Mouse (Mus musculus): Measurements from ENCODE around the gene Cacna1e. TPM values are rescaled to one million over a fixed set of nuclear protein-coding genes. Genes with fewer than 3 reads are reported as not detected.

Gene Cacna1e
- polyA plus RNA-seq, 1 experiment from 2014 or later = 0.19 TPM

- 77% methylated on average over 5 of the region's 5 CpGs for WGBS
Measured at GRCm38 (mm10) chr1:154842336-154842735, 42.0 kb downstream of the Cacna1e start.

GRCm38 (mm10) chr1:154841057-154841630 lies 43.2 kb downstream of the Cacna1e start:
- Histone ChIP-seq H3K9ac (replicated peaks; ENCODE audit: low read depth) (no peak overlapping the region), H3K4me3 (ENCODE audit: low read depth, low read length) (no peak overlapping the region), H3K27ac (ENCODE audit: low read length) (no peak overlapping the region), H3K4me1 (ENCODE audit: insufficient read depth, low read depth, low read length) (no peaks in the 10 kb centered on the region), H3K9me3 (ENCODE audit: low read length) (no peaks in the 10 kb centered on the region), H3K4me2 (replicated peaks; ENCODE audit: low read depth, low read length) (no peak overlapping the region), H3K36me3 (ENCODE audit: insufficient read depth, low read length) (no peaks in the 10 kb centered on the region), H3K27me3 (replicated peaks; ENCODE audit: insufficient read depth, low read length) (no peaks in the 10 kb centered on the region)
- DNase-seq (ENCODE audit: low spot score) (no peak), ATAC-seq (no peak)
- 42% methylated on average over 6 of the region's 6 CpGs for WGBS
- TF ChIP-seq EP300 (IDR thresholded peaks at IDR 0.05) = no peak
- TF ChIP-seq CTCF (IDR thresholded peaks at IDR 0.05) = no peak

More at GRCm38 (mm10) chr1:154842336-154842735, 42.0 kb downstream of the Cacna1e start:
- Histone ChIP-seq H3K9me3 (ENCODE audit: low read length) (no peaks in the 10 kb centered on the region), H3K36me3 (ENCODE audit: insufficient read depth, low read length) (no peaks in the 10 kb centered on the region), H3K27ac (ENCODE audit: low read length) (no peak overlapping the region), H3K4me3 (ENCODE audit: low read depth, low read length) (no peak overlapping the region), H3K4me2 (replicated peaks; ENCODE audit: low read depth, low read length) (no peak overlapping the region), H3K4me1 (ENCODE audit: insufficient read depth, low read depth, low read length) (no peaks in the 10 kb centered on the region), H3K9ac (replicated peaks; ENCODE audit: low read depth) (no peak overlapping the region), H3K27me3 (replicated peaks; ENCODE audit: insufficient read depth, low read length) (no peaks in the 10 kb centered on the region)
- TF ChIP-seq CTCF (IDR thresholded peaks at IDR 0.05) (no peak), EP300 (IDR thresholded peaks at IDR 0.05) (no peak)
- ATAC-seq = no peak
- no peak for DNase-seq (ENCODE audit: low spot score)

- Histone ChIP-seq H3K4me2 (replicated peaks; ENCODE audit: low read depth, low read length) (no peak overlapping the region), H3K27ac (ENCODE audit: low read length) (no peak overlapping the region), H3K9ac (replicated peaks; ENCODE audit: low read depth) (no peak overlapping the region), H3K27me3 (replicated peaks; ENCODE audit: insufficient read depth, low read length) (no peaks in the 10 kb centered on the region), H3K4me3 (ENCODE audit: low read depth, low read length) (no peak overlapping the region), H3K4me1 (ENCODE audit: insufficient read depth, low read depth, low read length) (no peaks in the 10 kb centered on the region), H3K36me3 (ENCODE audit: insufficient read depth, low read length) (no peaks in the 10 kb centered on the region), H3K9me3 (ENCODE audit: low read length) (no peaks in the 10 kb centered on the region)
- ATAC-seq (no peak), DNase-seq (ENCODE audit: low spot score) (no peak)
- WGBS = 85% methylated on average over 4 of the region's 4 CpGs
- TF ChIP-seq CTCF (IDR thresholded peaks at IDR 0.05) = no peak
- TF ChIP-seq EP300 (IDR thresholded peaks at IDR 0.05) = no peak
Measured at GRCm38 (mm10) chr1:154839272-154839671, 45.0 kb downstream of the Cacna1e start.

GRCm38 (mm10) chr1:154836473-154836872 lies 47.8 kb downstream of the Cacna1e start:
- no peak overlapping the region for H3K4me3 ChIP-seq (ENCODE audit: low read depth, low read length)
- H3K4me1 ChIP-seq (ENCODE audit: insufficient read depth, low read depth, low read length) = no peaks in the 10 kb centered on the region
- DNase-seq (ENCODE audit: low spot score) (no peak), ATAC-seq (no peak)
- no peaks in the 10 kb centered on the region for H3K27me3 ChIP-seq (replicated peaks; ENCODE audit: insufficient read depth, low read length)
- WGBS = 80% methylated on average over 5 of the region's 5 CpGs
- H3K9ac ChIP-seq (replicated peaks; ENCODE audit: low read depth) = no peak overlapping the region
- no peak for TF ChIP-seq CTCF (IDR thresholded peaks at IDR 0.05)
- no peak for TF ChIP-seq EP300 (IDR thresholded peaks at IDR 0.05)
- H3K9me3 ChIP-seq (ENCODE audit: low read length) = no peaks in the 10 kb centered on the region
- H3K4me2 ChIP-seq (replicated peaks; ENCODE audit: low read depth, low read length) = no peak overlapping the region
- no peaks in the 10 kb centered on the region for H3K36me3 ChIP-seq (ENCODE audit: insufficient read depth, low read length)
- no peak overlapping the region for H3K27ac ChIP-seq (ENCODE audit: low read length)

- no peak overlapping the region for H3K4me2 ChIP-seq (replicated peaks; ENCODE audit: low read depth, low read length)
- WGBS = 83% methylated on average over 9 of the region's 9 CpGs
- H3K9ac ChIP-seq (replicated peaks; ENCODE audit: low read depth) = no peak overlapping the region
- no peak overlapping the region for H3K4me3 ChIP-seq (ENCODE audit: low read depth, low read length)
- no peaks in the 10 kb centered on the region for H3K27me3 ChIP-seq (replicated peaks; ENCODE audit: insufficient read depth, low read length)
- DNase-seq (ENCODE audit: low spot score) = no peak
- no peaks in the 10 kb centered on the region for H3K4me1 ChIP-seq (ENCODE audit: insufficient read depth, low read depth, low read length)
- H3K9me3 ChIP-seq (ENCODE audit: low read length) = no peaks in the 10 kb centered on the region
- no peak for TF ChIP-seq EP300 (IDR thresholded peaks at IDR 0.05)
- no peak for TF ChIP-seq CTCF (IDR thresholded peaks at IDR 0.05)
- H3K27ac ChIP-seq (ENCODE audit: low read length) = no peak overlapping the region
- H3K36me3 ChIP-seq (ENCODE audit: insufficient read depth, low read length) = no peaks in the 10 kb centered on the region
- no peak for ATAC-seq
Measured at GRCm38 (mm10) chr1:154832168-154832539, 52.1 kb downstream of the Cacna1e start.

GRCm38 (mm10) chr1:154831269-154832167 lies 52.8 kb downstream of the Cacna1e start:
- WGBS = 84% methylated on average over 10 of the region's 10 CpGs
- ATAC-seq = no peak
- TF ChIP-seq EP300 (IDR thresholded peaks at IDR 0.05) = no peak
- TF ChIP-seq CTCF (IDR thresholded peaks at IDR 0.05) = no peak

More at GRCm38 (mm10) chr1:154831269-154832167, 52.8 kb downstream of the Cacna1e start:
- no peaks in the 10 kb centered on the region for H3K4me1 ChIP-seq (ENCODE audit: insufficient read depth, low read depth, low read length)
- no peak for DNase-seq (ENCODE audit: low spot score)
- H3K9ac ChIP-seq (replicated peaks; ENCODE audit: low read depth) = no peak overlapping the region
- no peak overlapping the region for H3K4me2 ChIP-seq (replicated peaks; ENCODE audit: low read depth, low read length)
- no peaks in the 10 kb centered on the region for H3K36me3 ChIP-seq (ENCODE audit: insufficient read depth, low read length)
- no peak overlapping the region for H3K27ac ChIP-seq (ENCODE audit: low read length)
- H3K9me3 ChIP-seq (ENCODE audit: low read length) = no peaks in the 10 kb centered on the region
- no peaks in the 10 kb centered on the region for H3K27me3 ChIP-seq (replicated peaks; ENCODE audit: insufficient read depth, low read length)
- H3K4me3 ChIP-seq (ENCODE audit: low read depth, low read length) = no peak overlapping the region

Data from lung, postnatal 0 days (tissue).